Mouse (Mus musculus): ENCODE results near the gene Lin28a.

DNA sequence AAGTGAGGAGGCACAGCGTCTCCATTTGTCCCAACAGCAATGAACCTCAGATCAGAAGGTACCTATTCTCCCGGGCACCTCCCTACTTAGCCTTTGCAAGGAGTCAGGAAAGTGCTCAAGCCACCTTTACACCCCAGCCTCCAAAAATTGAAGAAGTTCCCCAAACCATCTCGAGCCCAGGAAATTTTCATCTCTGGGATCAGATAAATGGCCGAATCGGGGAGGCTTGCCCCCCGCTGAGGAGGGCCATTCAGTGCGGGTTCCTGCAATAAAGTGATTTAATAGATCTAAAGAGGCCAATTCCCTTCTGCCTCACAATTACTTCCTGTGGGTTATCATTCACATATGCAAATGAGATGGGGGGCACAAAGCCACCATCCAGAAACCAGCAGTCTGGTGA lies 2.4 kb downstream of the Lin28a start:
- TF ChIP-seq CTCF (IDR thresholded peaks at IDR 0.05; ENCODE audit: control insufficient read depth, insufficient read depth, low read length) (no peak), POLR2A (IDR thresholded peaks at IDR 0.05; ENCODE audit: borderline replicate concordance, control insufficient read depth, low read depth, low read length) (no peak)

Data from bone marrow, adult 2 months (tissue).